Mouse (Mus musculus) testis, adult 2 months (tissue): ENCODE data around the gene Cmss1.

Experiments
- CTCF ChIP-seq: fragments of 200-500 bp; IDR thresholded peaks from 2 replicates; pipeline ENCODE4 v1.5.1; 2012; ENCODE audit warnings: low read depth, mild to moderate bottlenecking, inconsistent platforms, low read length, moderate library complexity; ENCODE audit not compliant: control insufficient read depth, insufficient read depth, insufficient replicate concordance
- POLR2A ChIP-seq: fragments of 200-500 bp; IDR thresholded peaks from 2 replicates; pipeline ENCODE4 v1.6.1; 2012; ENCODE audit warnings: low read depth, mild to moderate bottlenecking, inconsistent platforms, low read length, moderate library complexity; ENCODE audit not compliant: control insufficient read depth

DNA sequence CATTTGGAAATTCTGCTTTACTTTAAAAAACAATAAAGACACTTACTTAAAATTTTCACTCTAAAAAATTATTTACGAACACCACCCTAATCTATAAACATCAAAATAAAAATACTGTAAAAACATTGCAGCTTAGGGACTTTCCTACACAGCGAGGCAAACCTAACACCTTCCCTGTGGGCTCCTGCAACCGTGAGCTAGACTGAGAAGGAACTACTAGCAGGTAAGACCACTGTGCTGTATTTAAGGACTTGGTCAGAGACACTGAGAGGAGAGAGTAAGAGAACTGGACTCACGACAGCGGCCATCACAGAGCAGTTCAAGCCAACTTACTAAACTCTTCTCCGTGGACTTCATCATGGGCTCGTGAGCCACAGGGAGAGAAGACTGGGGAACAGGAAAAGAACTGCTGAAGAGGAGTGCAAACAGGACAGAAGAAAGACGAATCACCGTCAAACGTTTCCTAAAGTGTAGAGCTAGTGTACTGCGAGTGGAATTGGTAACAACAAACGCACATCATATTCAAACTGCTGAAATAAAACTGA is 136.3 kb downstream of the Cmss1 start:
- TF ChIP-seq CTCF (no peak), POLR2A (no peak)
